Mouse (Mus musculus) heart, embryonic 11.5 days (tissue): ENCODE results near the gene Elavl1. TPM values are rescaled to one million over a fixed set of nuclear protein-coding genes. Genes with fewer than 3 reads are reported as not detected.

Experiments used
- ATAC-seq: fragments of 200-750 bp; cut with Nextera tagmentation; replicated peaks from 2 replicates; pipeline ENCODE4 v1.8.0; 2017; ENCODE audit warnings: moderate library complexity; ENCODE audit not compliant: insufficient number of reproducible peaks, low FRiP score, low TSS enrichment
- H3K27ac ChIP-seq: fragments of 300-500 bp; sonication (generic); 2 replicates; pipeline ENCODE4 v1.5.1; 2014; ENCODE audit warnings: mild to moderate bottlenecking, low read depth, low read length
- H3K27me3 ChIP-seq: fragments of 300-500 bp; sonication (generic); 2 replicates; pipeline ENCODE4 v1.6.1; 2014; ENCODE audit warnings: mild to moderate bottlenecking, low read length, mixed read lengths; ENCODE audit not compliant: control insufficient read depth, insufficient read depth
- H3K36me3 ChIP-seq: fragments of 300-500 bp; sonication (generic); 2 replicates; pipeline ENCODE4 v1.6.1; 2014; ENCODE audit warnings: mild to moderate bottlenecking, low read length, moderate library complexity, mixed read lengths; ENCODE audit not compliant: control insufficient read depth, insufficient read depth
- H3K4me1 ChIP-seq: fragments of 300-500 bp; sonication (generic); 2 replicates; pipeline ENCODE4 v1.6.1; 2014; ENCODE audit warnings: low read length; ENCODE audit not compliant: control insufficient read depth, insufficient read depth
- H3K4me2 ChIP-seq: fragments of 300-500 bp; sonication (generic); 2 replicates; pipeline ENCODE4 v1.6.1; 2014; ENCODE audit warnings: mild to moderate bottlenecking, moderate library complexity
- H3K4me3 ChIP-seq: fragments of 300-500 bp; sonication (generic); 2 replicates; pipeline ENCODE4 v1.5.1; 2014; ENCODE audit warnings: low read depth, low read length
- H3K9ac ChIP-seq: fragments of 300-500 bp; sonication (generic); 2 replicates; pipeline ENCODE4 v1.6.1; 2014; ENCODE audit warnings: mild to moderate bottlenecking, low read depth, low read length, moderate library complexity
- H3K9me3 ChIP-seq: fragments of 300-500 bp; sonication (generic); replicated peaks from 2 replicates; pipeline ENCODE4 v1.6.1; 2016; ENCODE audit warnings: low read length; ENCODE audit not compliant: control insufficient read depth
- WGBS: fragments of 180-500 bp; shearing (Covaris S2); extraction: QIAGEN DNeasy Blood & Tissue Kit; methylation state at CpG from one replicate; pipeline ENCODE4 v1.1.7; 2014; ENCODE audit not compliant: insufficient replicate concordance; 5-methylcytosine and 5-hydroxymethylcytosine counted together
- polyA plus RNA-seq: library from polyadenylated mRNA; unstranded; fragments of >200 nt; fragmentation: Nextera tagmentation; extraction: Ambion mirVana; gene quantifications from 2 replicates; pipeline ENCODE4 v1.2.1, GENCODE M21; 2014

The Elavl1 gene
- polyA plus RNA-seq: 207 and 208 TPM in 2 replicates

DNA sequence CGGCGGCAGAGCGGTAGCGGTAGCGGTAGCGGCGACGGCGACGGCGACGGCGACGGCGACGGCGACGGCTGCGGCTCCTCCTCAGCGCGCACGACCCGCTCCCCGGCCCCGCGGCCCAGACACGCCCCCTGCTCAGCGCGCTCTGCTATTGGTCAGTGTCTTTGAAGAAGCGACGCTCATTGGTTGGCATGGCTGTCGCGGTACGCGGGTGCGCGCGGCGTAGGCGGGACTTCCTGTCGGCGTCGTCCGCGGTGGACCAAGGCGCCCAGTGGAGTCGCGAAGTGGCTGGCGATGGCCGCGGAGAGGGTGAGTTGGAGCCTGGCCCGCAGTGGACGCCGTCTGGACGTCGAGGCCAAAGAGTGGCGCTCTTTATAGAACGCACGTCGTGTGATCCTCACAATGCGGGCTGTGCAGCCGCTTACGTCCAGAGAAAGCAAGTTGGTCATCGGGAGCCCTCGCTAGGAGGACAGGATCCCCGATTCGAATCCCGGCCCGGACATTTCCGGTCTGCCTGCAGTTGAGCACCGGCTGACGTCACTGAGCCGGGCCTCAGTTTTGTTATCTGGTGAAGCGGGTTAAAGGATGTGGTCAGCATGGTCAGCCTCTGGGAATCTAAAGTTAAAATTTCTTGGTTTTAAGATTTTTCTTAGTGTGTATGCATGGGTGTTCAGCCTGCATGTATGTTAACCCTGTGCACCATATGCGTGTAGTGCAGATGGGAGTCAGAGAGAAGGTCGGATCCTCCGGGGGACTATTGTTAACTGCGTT lies at the start of gene Elavl1, which contains the start of gene Ccl25:
TSS of gene Elavl1 (minus strand) at position 431 of the 768 bp plus-strand sequence.
TSS of gene Ccl25 (plus strand) at position 228 of the 768 bp plus-strand sequence.
- ATAC-seq: peak; percentile 99
- peak within 1 kb of the TSS; percentile 93 for H3K4me2 ChIP-seq
- no peaks in the 10 kb centered on the region for H3K27me3 ChIP-seq
- H3K9me3 ChIP-seq: no peaks in the 10 kb centered on the region
- peak within 1 kb of the TSS; percentile 84 for H3K27ac ChIP-seq
- peaks cover 25% of the 10 kb centered on the region for H3K4me1 ChIP-seq
- peak within 1 kb of the TSS; percentile 99 for H3K9ac ChIP-seq
- peak within 1 kb of the TSS; percentile 99 for H3K4me3 ChIP-seq
- peaks cover 11% of the 10 kb centered on the region for H3K36me3 ChIP-seq
- WGBS: under 1% methylated on average over 74 of the region's 78 CpGs

DNA sequence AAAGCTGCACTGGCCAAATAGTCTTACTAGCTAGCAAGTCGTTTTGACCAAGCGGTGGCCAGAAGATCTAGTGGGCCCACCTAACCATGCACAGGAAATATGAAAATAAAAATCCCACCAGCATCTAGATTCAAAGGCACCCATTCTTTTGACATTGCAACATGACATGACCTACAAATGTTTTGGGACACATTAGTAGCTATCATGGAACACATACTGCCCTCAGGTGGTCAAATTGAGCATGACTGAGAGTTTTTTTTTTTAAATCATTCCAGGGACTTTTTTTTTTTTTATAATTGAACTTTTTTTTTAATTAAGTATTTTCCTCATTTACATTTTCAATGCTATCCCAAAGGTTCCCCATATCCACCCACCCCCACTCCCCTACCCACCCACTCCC lies 47.4 kb upstream of the Elavl1 start:
- no peak overlapping the region for H3K27ac ChIP-seq
- H3K4me1 ChIP-seq: no peaks in the 10 kb centered on the region
- H3K4me2 ChIP-seq: no peak overlapping the region
- 0 out of 2 replicates have a peak, but pooled peaks cover 2% of the 10 kb centered on the region for H3K9me3 ChIP-seq
- WGBS: 55% methylated on average over 2 of the region's 2 CpGs
- ATAC-seq: no peak
- H3K27me3 ChIP-seq: no peaks in the 10 kb centered on the region
- H3K4me3 ChIP-seq: no peak overlapping the region
- no peaks in the 10 kb centered on the region for H3K36me3 ChIP-seq
- H3K9ac ChIP-seq: no peak overlapping the region

DNA sequence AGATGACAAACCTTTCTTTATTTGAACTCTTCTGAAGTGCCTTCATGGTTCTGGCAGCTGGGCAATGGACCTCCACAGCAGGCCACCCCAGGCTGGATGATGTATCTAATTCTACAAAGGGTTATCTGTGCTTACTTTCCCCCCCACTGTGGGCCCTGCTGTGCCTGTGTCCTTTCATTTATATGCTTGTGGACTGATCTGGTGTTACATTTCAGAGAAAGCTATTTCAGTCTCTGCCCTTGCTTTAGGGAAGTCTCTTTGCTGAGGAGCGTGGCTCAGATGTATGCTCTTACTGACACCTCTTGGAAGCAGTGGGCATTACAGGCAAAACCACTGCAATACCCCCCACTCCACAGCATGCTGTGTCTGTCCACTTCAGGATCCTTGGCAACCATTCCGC lies 44.9 kb upstream of the Elavl1 start:
- Histone ChIP-seq H3K27ac (peak overlapping the region; percentile 3; the same call in 1 of the 2 replicates), H3K27me3 (no peaks in the 10 kb centered on the region), H3K4me3 (no peak overlapping the region), H3K4me1 (no peaks in the 10 kb centered on the region), H3K4me2 (no peak overlapping the region), H3K9ac (no peak overlapping the region), H3K36me3 (no peaks in the 10 kb centered on the region), H3K9me3 (0 out of 2 replicates have a peak, but pooled peaks cover 2% of the 10 kb centered on the region)
- 25% methylated on average over 2 of the region's 2 CpGs for WGBS
- ATAC-seq: peak; percentile 39; the same call in 1 of the 2 replicates

DNA sequence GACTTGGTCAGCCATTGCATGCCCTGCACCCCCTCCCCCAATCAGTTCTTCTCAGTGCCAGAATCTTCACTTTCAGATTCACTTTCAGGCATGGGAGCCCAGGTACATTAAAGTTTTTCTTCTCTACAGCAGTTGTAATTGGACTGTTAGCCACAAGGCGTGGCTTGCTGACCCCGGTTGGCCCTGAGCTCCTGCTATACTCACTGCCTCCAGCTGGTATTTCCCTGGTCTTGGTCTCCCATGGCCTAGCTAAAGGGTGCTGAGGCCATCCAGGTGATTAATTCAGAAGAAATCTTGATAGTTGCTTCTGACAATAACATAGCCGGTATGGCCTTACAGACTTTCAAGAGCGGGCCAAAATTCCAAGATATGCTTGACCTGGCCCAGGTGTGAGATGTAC lies 43.3 kb upstream of the Elavl1 start:
- H3K27me3 ChIP-seq: no peaks in the 10 kb centered on the region
- H3K9ac ChIP-seq: no peak overlapping the region
- no peak overlapping the region for H3K4me2 ChIP-seq
- H3K4me1 ChIP-seq: no peaks in the 10 kb centered on the region
- H3K4me3 ChIP-seq: no peak overlapping the region
- no peak overlapping the region for H3K27ac ChIP-seq
- WGBS: 77% methylated on average over 4 of the region's 4 CpGs
- ATAC-seq: no peak
- H3K9me3 ChIP-seq: 0 out of 2 replicates have a peak, but pooled peaks cover 2% of the 10 kb centered on the region
- H3K36me3 ChIP-seq: no peaks in the 10 kb centered on the region

DNA sequence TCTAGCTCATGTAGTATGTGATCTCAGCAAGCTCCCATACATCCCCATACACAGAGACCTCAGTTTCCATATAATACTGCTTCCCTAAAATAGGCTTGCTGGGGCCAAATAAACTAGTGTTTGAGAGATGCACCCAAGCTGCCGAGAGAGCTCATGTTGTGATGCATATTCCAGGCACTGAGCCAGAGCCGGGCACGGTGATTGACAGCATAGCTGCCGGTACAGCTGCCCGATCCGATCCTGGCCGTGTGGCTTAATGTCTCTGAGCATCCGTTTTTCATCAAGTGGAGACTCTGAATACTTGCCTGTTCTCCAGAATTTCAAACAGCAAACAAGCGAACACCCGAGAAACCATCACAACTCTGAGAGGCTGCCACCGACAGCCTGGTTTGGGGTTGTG lies 42.6 kb upstream of the Elavl1 start:
- no peak for ATAC-seq
- no peaks in the 10 kb centered on the region for H3K4me1 ChIP-seq
- WGBS: 73% methylated on average over 11 of the region's 11 CpGs

GRCm38 (mm10) chr8:4366189-4366588 lies 41.0 kb upstream of the Elavl1 start:
- Histone ChIP-seq H3K27me3 (no peaks in the 10 kb centered on the region), H3K9me3 (0 out of 2 replicates have a peak, but pooled peaks cover 2% of the 10 kb centered on the region), H3K9ac (no peak overlapping the region), H3K4me3 (no peak overlapping the region), H3K27ac (no peak overlapping the region), H3K4me2 (no peak overlapping the region), H3K36me3 (no peaks in the 10 kb centered on the region), H3K4me1 (no peaks in the 10 kb centered on the region)
- ATAC-seq: no peak
- 79% methylated on average over 3 of the region's 3 CpGs for WGBS

More for the DNA sequence above, 42.6 kb upstream of the Elavl1 start:
- H3K27ac ChIP-seq: no peak overlapping the region
- H3K9ac ChIP-seq: no peak overlapping the region
- H3K27me3 ChIP-seq: no peaks in the 10 kb centered on the region
- 0 out of 2 replicates have a peak, but pooled peaks cover 2% of the 10 kb centered on the region for H3K9me3 ChIP-seq
- no peak overlapping the region for H3K4me3 ChIP-seq
- H3K4me2 ChIP-seq: no peak overlapping the region
- H3K36me3 ChIP-seq: no peaks in the 10 kb centered on the region

DNA sequence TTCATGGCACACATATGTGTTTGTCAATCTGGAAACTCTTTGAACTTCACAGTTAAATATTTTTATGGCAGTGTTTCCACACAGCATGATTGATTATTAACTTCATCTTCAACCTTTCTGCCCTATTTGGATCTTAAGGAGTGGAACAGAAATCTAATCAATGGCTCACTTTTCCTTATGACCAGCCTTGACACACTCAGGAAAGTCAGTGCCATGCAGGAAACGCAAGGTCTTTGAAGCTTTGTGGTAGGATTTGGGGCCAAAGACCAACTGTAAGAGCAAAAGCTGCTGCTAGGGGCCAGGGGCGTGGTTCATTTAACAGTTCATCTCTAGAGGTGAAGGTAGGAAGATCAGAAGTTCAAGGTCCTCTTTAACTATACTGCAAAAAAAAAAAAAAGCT lies 35.7 kb upstream of the Elavl1 start:
- Histone ChIP-seq H3K4me2 (no peak overlapping the region), H3K4me1 (no peaks in the 10 kb centered on the region), H3K4me3 (no peak overlapping the region), H3K9ac (no peak overlapping the region), H3K27ac (no peak overlapping the region), H3K27me3 (no peaks in the 10 kb centered on the region), H3K36me3 (no peaks in the 10 kb centered on the region), H3K9me3 (no peaks in the 10 kb centered on the region)
- WGBS: 74% methylated on average over 2 of the region's 2 CpGs
- ATAC-seq: no peak

GRCm38 (mm10) chr8:4359362-4359761 lies 34.1 kb upstream of the Elavl1 start:
- H3K4me2 ChIP-seq: no peak overlapping the region
- H3K27ac ChIP-seq: no peak overlapping the region
- H3K4me3 ChIP-seq: no peak overlapping the region
- H3K36me3 ChIP-seq: no peaks in the 10 kb centered on the region
- 70% methylated on average over 3 of the region's 3 CpGs for WGBS
- no peaks in the 10 kb centered on the region for H3K4me1 ChIP-seq
- H3K9ac ChIP-seq: no peak overlapping the region
- H3K27me3 ChIP-seq: no peaks in the 10 kb centered on the region
- ATAC-seq: no peak
- no peaks in the 10 kb centered on the region for H3K9me3 ChIP-seq
